Mouse (Mus musculus) forelimb bud, embryonic 11.5 days (tissue): ENCODE measurements around the gene Vps13d.
A peak's percentile ranks its signal among the peaks of the same experiment; 100 is the strongest.

Experiments used
- DNase-seq: peaks from one replicate; pipeline ENCODE4 v3.0.0-alpha.2; 2012; ENCODE audit warnings: low read depth, low spot score

Gene Vps13d

DNA sequence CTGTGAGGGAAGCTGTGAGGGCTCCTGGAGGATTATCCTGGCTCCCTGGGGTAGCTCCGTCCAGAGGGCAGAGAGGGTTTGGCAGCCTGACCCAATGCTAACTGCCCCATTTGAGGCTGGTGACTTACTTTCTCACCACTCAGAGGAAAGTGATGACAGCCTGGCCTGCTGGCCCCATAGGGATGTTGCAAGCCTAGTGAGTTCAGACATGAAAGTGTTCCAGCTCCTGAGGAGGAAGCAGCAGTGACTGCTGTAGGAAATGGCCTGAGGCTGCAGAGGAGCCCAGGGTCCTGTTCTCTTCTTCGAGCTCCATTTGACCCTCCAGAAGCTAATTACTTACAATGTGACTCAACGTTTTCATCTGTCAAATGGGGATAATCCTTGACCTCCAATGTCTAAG is 157.8 kb downstream of the Vps13d start:
- DNase-seq: no peak

DNA sequence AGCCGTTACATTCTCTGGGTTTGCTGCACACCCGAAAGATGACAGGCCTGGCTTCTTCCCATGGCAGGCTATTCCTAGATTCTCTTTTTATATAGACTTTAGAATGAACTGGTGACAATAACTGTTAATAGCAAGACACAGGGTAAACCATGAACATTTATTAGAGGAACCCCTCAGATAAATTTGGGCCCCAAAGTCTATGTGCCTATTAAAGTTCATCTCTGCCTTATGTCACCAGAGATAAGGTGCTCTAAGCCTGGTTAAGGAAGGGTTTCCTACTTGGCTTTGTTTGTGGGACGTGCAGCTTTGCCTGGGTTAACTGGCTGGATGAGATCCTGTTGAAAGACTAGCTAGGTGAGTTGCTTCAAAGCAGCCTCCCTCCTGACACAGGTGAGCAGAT is 159.4 kb downstream of the Vps13d start:
- DNase-seq: no peak

DNA sequence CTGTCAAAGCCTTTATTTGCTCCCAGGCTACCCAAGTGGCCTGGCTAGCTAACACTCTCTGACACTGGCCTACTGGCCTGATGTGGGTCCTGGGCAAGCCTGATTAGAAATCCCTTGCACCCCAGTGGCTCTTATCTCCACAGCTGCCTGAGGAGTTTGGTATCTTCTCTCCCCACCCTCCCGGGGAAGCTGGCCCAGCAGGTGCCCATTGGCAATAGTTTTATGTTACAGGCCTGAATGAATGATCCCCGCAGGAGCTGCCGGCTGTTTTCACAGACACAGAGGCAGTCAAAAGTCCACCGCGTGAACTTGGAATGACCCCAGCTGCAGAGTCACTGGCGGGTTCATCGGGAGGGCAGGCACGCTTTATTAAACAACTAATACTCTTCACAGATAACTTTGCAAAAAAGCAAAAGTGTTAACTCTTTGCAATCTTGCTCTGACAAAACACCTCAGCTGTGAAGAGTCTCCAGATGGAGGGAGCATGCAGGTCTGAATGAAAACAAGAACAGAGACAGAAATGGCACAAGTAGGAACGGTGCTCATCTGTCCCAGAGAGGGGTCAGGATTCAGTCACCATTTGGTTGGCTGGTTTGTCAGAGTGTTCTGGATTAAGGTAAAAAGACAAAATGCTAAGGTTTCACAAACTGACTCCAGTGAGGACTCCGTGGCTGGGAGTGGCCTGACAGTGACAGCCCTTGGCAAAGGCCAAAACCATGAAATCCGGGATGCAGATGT is 160.1 kb downstream of the Vps13d start:
- peak; percentile 21 for DNase-seq

DNA sequence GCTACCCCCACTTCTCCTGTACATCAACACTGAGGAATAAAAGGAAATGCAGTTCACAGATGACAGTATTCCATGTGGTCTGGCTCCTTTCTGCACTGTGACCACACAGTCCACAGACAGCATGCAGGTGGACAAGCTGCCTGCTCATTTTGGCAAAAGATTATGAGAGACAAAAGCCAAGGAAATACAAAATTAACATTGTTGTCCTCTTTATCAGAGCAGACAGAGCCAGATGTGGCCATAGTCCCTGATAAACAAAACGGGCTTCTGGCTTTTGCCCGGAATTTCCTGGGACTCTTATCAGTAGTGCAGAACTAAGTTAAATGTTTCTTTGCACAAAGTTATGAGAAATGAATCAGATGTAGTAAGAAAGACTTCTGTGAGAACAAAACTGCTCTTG is 161.4 kb downstream of the Vps13d start:
- DNase-seq: no peak

DNA sequence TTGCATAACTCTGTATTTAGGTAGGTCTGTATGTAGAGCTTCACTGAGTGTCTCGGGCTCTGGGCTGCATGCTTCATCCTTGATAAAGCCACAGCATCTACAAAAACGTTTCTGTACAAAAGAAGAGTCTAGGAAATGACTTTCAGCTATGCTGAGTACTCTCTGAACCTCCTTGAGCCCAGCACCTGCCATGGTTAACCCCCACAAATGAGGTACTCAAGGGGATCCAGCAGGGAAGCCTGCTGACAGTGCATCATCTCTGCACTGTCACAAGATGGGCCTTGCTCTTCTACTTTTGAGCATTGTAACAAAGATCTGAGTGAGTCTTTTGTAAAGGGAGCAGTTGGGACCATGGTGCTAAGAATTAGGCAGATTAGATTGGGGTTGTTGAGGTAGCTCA is 162.2 kb downstream of the Vps13d start:
- no peak for DNase-seq

DNA sequence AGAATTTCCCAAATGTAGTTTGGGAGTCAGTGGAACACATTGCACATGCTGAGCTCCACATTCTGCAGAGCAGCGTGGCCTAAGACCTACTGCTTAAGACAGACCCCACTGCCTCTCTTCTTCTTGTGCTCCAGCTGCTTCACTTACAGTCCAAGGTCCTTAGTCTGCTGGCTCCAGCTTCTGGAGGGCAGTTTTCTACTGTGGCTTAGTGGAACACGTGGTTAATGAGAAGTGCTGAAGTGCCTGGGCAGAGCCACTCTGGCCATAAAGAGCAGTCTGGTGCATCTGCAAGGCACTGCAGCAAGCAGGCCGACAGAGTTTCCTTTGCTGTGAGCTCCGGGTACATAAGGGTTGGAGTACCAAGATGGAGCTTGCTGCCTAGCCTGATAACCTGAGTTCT is 163.3 kb downstream of the Vps13d start:
- no peak for DNase-seq

DNA sequence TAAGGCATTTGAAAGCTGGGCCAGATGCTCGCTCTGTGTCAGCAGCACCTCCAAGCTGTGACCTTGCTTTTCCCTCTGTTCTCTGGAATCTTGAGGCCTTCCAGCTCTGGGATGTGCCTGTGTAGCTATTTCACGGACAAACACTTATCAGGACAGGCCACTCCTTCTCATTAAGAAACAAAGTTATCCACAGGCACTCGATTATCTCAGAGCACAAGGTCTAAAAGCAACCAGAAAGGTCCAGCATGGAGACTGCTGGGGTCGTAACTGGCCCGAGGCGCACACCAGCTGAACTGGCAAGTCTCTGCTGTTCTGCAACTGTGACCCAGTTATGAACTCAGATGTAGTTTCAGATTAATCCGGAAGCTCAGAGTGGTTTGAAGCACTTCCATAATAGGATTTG is 168.4 kb downstream of the Vps13d start:
- DNase-seq: no peak

DNA sequence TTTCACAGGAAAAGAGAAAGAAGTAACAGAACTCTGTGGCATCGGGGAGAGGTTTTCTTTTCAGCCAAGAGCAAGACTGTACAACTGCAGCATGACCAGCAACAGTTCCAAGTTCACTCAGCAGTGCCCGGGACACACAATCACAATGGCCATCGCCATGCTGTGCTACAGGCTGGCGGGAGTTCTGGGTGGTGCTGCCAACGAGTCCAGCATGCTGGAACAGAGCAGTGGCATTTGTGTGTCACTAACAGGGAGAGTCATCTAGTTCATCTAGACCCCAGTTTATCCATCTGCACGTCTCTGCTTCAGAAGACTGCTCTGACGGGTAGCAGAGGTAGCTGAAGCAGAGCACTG is 169.4 kb downstream of the Vps13d start:
- DNase-seq: no peak

DNA sequence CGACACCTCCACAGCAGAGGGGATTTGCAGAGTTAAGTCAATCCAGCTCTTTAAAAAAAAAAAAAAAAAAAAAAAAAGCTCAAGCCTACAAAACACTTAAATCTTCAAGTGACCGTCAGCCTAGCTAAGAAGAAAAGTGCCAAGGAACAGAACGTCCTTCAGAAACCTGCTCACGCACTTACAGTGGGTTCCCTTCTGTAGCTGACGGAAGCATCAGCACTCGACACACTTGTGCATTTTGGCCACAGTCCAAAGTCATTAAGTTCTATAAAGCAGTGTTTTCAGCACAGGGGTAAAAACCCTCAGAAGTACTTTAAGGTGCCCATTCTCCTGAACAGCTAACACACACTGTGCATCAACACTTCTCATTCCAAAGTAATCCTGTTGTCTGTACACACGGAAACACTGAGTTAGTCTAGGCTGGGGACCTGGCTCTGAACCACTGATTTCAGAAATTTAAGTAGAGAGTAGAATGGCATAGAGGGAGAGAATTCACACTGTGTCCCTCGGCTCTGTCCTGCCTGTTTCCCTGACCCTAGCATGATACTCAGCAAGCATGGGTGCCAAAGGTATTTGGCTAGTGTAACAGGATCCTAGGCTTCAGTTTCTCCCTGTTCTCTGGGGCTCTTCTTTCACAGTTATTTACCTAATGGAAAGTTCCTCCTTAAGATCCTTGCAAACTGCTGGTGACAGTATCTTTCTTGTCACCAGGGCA is 170.0 kb downstream of the Vps13d start:
- no peak for DNase-seq

DNA sequence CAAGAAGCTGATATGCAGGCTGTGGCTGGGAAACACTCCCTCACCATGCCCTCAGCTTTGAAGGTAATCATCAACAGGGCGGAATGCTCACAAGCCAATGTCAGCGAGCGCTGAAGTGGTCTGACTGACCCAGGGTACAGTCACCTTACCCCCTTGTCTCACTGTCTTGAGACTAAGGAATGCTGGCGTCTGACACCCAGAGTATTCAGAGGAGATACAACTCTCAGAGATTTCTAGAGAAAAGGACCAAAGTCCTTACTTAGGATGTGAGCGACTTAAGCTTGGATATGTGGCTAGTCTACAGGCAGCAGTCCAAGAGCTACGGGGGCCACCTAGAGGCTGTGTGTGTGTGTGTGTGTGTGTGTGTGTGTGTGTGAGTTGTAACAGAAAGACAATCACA is 170.9 kb downstream of the Vps13d start:
- no peak for DNase-seq

DNA sequence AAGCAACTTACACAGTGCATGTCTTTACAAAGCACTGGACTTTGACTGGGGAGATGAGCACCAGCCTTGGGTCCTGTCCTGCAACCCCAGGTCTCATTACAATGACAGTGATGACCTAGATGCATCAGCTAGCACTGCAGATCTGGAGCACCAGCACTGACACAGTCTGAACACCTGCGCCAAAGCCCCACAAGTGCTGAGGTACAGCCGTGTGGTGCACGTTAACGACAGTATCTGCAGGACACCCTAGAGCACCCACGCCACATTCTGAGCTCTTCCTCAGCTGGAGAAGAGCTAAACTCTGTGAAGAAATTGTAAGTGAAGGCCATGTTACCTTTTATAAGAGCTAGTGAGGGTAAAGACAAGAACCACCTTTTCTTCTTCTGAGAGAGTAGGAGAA is 172.0 kb downstream of the Vps13d start:
- DNase-seq: no peak

DNA sequence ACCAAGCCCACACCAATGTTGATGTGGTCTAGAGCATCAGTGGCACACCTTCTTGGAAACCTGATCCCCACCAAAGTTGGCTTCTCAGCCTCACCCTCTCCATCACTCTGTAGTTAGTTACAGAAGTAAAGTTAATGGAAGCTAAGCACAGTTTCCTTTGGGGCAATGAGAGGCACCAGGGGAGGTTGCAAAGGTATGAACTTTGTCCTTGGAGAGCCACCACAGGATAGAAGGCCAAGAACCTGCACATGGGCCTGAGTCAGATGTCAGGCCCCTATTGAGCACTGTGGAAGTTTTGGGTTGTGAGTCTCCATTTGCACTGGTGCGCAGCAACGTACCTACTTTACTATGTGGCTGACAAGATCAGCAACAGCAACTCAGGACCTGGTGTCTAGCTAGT is 172.6 kb downstream of the Vps13d start:
- DNase-seq: no peak

DNA sequence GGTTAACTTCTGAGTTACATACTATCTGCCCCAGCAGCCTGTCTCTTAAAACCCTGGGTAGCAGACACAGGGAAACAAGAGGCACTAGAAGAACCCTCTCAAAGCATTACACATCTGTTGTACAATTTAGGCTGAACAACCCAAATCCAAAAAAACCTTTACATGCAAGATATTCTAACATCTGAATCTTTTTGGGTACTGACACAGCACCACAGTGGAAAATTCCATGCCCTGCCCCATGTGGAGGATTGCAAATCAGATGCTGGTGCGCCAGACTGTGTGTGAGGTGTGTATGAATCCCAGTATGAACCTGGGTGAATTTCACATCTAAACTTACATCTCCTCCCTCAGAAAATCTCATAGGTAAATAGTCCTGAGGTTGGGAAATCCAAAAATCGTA is 174.4 kb downstream of the Vps13d start:
- no peak for DNase-seq

DNA sequence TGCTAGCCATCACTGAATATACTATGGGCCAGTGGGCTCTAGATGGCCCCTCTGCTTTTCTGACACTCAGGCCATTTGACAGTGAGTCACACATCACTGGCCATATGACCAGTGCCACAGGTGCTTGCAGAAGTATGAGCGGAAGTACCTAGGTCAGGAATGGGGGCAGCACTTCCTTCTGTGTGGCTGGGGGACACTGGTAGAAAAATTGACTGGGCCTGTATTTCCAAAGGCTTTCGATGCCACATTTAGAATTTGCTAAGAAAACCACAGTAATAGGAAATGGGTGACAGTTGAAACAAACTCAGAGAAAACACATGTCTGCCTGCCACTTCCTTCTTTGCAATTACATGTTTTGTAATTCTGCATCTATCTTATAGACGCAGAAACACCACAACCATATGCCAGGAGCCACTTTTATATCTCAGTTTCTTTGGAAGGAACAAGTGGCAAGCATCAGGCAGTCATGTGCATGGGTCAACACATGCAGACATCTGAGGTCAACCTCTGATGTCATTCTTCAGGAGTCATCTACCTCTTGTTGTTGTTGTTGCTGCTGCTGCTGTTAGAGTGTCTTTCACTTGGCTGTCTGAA is 175.6 kb downstream of the Vps13d start:
- no peak for DNase-seq

DNA sequence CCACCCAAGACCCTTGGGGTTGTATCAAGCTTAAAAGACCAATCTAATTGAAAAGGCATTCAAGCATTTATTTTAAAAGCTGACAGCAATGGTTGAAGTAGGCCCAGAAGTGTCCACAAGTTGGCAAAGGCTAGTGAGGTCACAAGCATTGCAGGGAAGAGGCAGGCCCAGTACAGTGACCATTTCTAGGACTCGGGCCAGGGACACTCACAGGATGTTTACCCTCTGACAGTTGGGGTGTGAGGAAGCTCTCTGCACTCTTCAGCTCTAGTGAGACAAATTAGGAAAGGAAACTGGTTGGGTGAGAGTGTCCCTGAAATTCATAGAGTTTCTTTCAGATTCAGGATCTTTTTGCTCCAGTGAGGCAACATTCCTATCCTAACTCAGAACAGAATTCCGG is 177.1 kb downstream of the Vps13d start:
- DNase-seq: no peak

DNA sequence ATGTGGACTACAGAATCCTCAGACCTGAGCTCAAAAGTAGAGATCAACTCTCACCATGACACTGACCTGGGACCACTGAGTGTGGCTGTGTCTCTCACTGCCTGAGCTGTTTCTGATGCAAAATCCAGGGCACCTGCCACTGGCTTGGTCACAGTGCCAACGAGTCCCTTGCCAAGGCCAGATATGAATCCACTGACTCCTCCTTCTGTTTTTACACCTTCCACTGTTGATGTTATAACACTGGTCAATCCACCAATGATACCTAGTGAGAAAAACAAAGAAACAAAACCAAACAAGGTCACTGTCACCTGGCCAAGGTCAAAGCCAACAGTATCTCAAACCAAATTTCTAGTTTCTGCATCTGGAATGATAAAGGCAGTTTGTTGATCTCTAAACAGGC is 178.1 kb downstream of the Vps13d start:
- DNase-seq: no peak

DNA sequence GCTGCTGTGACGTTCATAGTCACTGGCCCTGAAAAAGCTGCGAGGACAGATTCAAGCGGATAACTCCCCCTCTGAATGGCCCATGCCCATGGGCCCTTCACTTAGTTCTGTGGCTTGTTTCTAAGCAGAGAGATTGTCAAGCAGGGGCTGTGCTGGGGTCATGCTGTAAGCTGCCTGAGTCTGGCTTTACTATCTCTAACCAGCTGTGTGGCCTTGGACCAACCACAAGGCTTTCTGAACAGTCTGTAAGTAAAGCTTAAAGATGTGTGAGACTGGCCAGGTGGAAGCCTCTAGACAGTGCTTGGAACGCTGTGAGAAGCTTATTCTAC is 180.2 kb downstream of the Vps13d start:
- DNase-seq: no peak

DNA sequence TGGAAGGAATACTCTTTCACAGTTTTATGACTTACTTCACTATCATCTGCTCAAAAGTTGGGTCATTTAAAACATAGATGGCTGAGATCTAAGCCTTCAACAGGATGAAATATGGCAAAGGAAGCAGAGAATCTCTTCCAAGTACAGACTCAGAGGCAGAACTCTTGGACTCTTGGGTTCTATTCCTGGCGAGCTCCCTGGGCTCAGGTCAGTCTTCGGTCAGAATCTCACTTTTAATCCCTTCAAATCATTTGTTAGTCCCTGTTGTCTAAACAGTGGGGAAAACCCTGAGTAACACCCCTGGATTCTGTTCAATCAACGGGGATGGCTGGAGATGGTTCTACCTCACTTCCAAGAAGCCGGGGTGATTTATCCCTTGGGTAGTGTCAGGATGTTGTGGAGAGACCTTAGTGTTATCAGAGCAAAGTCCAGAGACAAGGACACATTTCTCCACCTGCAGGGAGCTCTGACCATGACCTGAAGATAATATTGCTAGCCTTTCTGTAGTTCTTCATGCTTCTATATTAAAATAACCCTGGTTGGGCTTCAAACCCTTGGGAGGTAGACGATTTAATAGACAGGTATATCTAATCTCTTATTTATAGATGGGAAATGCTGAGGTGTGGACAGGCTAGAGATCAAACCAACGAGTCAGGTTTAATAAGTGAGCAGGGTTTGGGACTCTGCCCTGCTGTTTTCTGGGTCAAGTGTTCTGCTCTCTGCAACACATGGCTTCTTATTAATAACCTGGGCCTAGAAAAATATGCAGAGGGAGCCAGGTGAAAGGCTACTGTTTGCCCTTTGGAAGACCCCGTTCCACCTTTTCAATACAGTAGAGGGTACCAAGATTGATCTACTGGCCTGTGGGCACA is 180.8 kb downstream of the Vps13d start:
- DNase-seq: no peak

DNA sequence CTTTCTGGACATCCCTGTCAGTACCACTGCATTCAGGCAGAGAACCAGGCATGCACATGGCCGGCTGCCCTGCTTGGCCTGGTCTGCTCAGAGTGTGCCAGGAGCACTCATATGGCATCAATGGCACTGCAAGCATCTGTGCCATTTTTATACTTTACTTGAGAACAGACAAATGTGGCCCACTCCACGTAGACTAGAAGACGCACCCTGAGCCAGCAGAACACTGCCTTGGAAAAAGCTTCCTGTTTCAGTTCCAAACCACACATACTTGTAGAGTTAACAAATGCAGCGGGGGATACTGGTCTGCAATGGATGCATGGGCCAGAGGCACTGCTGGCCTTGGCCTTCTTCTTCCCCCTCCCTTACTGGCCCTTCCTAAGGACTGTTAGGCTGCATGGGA is 181.6 kb downstream of the Vps13d start:
- no peak for DNase-seq

DNA sequence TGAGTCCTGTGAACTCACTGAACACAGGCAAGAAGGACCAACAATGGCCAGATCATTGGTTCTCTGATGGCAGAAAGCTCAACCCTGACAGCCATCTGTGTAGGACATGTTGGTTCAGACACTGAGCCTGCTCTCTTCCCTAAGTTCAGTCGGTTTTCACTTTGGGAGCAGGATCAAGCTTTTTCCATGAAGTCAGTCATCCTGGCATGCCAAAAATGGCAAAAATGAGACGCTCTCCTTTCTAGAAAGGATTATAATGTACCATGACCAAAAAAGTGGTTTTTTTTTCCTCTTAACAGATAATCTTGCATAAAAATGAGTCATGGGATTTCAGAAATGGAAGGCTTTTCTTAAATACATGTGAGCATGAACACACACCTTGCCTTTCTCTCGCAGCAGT is 183.6 kb downstream of the Vps13d start:
- DNase-seq: no peak

DNA sequence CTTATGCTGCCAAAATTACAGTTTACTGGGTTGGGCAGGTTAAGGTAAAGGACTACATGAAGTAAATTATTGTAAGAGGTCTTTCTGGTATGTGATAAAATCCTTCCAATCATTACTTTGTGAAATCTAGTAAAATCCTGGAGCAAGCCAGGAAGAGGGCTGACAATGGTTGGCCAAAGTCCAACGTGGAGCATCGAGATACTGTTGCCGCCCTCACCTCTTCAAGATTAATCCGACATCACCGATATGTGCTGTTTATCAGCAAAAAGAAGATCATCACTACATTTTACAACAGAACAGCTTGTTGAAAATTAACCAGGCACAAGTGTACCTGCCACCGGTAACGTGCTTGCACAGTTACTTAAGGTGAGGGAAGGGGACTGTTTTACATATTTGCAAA is 184.9 kb downstream of the Vps13d start:
- no peak for DNase-seq

DNA sequence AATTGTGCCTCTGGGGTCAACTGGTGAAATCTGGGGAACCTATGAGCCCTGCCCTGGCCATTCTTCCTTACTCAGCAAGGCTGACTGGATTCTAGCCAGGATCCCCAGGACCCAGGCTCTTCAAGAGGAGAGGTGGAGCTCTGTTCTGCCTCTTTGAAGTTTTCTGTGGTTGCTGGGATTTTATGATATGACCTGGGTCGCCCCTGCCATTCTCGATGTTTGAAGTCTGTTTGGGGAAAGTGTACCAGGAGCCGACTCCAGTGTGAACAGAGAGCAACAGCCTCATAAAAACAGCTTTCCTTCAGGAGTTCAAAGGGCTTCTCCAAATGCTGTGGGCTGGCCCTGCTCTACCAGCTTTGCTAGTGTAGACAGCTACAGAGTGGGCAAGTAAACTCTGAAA is 185.4 kb downstream of the Vps13d start:
- DNase-seq: no peak
